Mouse (Mus musculus) neural tube, embryonic 15.5 days (tissue): ENCODE measurements around the gene Scrn2. TPM values are rescaled to one million over a fixed set of nuclear protein-coding genes. Genes with fewer than 3 reads are reported as not detected.

Experiments used
- ATAC-seq: fragments of 200-750 bp; cut with Nextera tagmentation; 2 replicates; pipeline ENCODE4 v1.8.0; 2017; ENCODE audit warnings: mild to moderate bottlenecking, moderate TSS enrichment, moderate library complexity; ENCODE audit not compliant: low FRiP score
- H3K27ac ChIP-seq: fragments of 300-500 bp; sonication (generic); replicated peaks from 2 replicates; pipeline ENCODE4 v1.5.1; 2015; ENCODE audit warnings: mild to moderate bottlenecking, inconsistent platforms
- H3K27me3 ChIP-seq: fragments of 300-500 bp; sonication (generic); replicated peaks from 2 replicates; pipeline ENCODE4 v1.6.1; 2015; ENCODE audit warnings: inconsistent platforms
- H3K36me3 ChIP-seq: fragments of 300-500 bp; sonication (generic); 2 replicates; pipeline ENCODE4 v1.6.1; 2015; ENCODE audit warnings: inconsistent platforms
- H3K4me1 ChIP-seq: fragments of 300-500 bp; sonication (generic); 2 replicates; pipeline ENCODE4 v1.6.1; 2015; ENCODE audit warnings: inconsistent platforms
- H3K4me2 ChIP-seq: fragments of 300-500 bp; sonication (generic); 2 replicates; pipeline ENCODE4 v1.6.1; 2015; ENCODE audit warnings: inconsistent platforms, mild to moderate bottlenecking, moderate library complexity
- H3K4me3 ChIP-seq: fragments of 300-500 bp; sonication (generic); replicated peaks from 2 replicates; pipeline ENCODE4 v1.5.1; 2015; ENCODE audit warnings: mild to moderate bottlenecking, inconsistent platforms
- H3K9ac ChIP-seq: fragments of 300-500 bp; sonication (generic); replicated peaks from 2 replicates; pipeline ENCODE4 v1.6.1; 2015; ENCODE audit warnings: mild to moderate bottlenecking, inconsistent platforms
- H3K9me3 ChIP-seq: fragments of 300-500 bp; sonication (generic); replicated peaks from 2 replicates; pipeline ENCODE4 v1.6.1; 2016; ENCODE audit warnings: inconsistent platforms
- WGBS: fragments of 180-500 bp; shearing (Covaris S2); methylation state at CpG from one replicate; pipeline ENCODE4 v1.1.7; 2015; ENCODE audit warnings: mixed read lengths; 5-methylcytosine and 5-hydroxymethylcytosine counted together
- polyA plus RNA-seq: library from polyadenylated mRNA; unstranded; fragments of >200 nt; fragmentation: Nextera tagmentation; extraction: Ambion mirVana; gene quantifications from 2 replicates; pipeline ENCODE4 v1.2.1, GENCODE M21; 2015

Scrn2 gene
- polyA plus RNA-seq, 1 experiment from 2014 or later: 12.6 TPM

DNA sequence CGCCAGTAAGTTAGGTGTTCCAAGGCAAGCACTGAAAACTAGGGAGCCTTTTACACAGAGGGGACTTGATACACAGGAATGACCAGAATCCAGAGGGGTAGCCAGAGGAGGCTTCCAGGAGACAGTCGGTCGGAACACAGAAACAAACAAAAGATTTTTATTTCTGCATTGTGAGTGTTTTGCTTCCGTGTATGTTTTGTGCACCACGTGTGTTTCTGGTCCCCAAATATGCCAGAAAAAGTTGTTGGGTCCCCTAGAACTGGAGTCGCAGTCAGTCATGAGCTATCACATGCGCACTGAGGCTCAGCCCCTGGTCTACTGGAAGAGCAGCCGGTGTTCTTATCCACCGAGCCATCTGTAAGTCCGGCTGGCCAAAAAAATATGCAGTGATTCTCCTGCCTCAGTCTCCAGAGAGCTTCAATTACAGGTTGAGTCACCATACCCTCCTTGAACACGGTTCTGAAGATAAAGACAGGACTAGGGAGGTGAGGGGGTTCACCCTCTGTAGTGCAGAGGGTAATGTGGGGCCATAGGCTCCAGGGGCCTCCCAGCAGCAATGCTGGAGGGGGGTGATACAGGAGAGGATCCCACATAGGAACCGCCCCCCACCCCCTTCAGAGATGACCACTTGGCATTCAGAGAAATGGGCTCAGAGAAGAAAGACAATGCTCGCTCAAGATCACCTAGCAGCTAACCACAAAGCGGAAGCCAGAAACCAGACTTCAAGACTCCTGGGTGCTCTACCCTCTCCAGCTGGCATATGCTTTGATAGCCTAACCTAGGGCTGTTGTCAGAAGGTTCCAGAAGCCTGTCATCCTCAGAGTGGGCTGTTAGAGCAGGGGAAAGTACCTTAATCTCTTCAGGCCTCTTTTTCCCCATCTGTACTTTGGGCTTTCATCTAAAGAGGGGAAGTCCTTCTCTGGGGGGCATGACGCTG is 33.6 kb upstream of the Scrn2 start:
- Histone ChIP-seq H3K9me3 (no peaks in the 10 kb centered on the region), H3K27ac (no peak overlapping the region), H3K27me3 (peaks cover 15% of the 10 kb centered on the region; the same call in 1 of the 2 replicates), H3K4me2 (no peak overlapping the region), H3K36me3 (no peaks in the 10 kb centered on the region), H3K4me3 (no peak overlapping the region), H3K9ac (no peak overlapping the region), H3K4me1 (peaks cover 10% of the 10 kb centered on the region)
- WGBS: 82% methylated on average over 15 of the region's 15 CpGs
- ATAC-seq: no peak

DNA sequence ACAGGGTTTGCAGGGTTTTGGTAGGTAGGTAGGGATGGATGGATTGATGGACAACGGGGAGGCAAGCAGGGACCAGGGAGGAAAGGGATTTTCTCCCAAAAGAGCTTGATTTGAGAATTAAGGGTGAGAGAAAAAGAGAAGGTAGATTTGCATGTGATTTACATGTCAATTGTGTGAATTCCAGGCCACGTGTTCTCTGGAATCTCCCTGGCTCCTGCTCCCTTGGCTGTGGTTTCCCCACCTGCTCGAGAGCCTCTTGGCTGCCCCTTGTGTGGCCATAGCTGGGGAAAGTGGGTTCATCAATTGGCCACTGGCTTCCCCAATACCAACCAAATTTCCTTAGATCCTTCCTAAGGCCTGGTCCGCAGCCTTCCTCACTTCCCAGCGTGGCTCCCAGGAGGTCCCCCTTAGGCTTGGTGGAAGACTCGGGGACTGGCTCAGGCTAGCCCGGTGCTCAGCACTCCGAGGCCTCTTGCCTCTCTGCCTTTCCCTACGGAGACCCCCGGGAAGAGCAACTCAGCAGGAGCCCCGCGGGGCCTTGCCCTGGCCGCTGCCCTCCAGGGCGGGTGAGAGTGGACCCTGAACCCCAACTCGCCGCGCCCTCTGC is 32.9 kb upstream of the Scrn2 start:
- Histone ChIP-seq H3K4me1 (peaks cover 10% of the 10 kb centered on the region), H3K27me3 (peaks cover 18% of the 10 kb centered on the region; the same call in 1 of the 2 replicates), H3K27ac (no peak overlapping the region), H3K36me3 (no peaks in the 10 kb centered on the region), H3K4me3 (peak overlapping the region; percentile 31), H3K9ac (peak overlapping the region; percentile 31), H3K9me3 (no peaks in the 10 kb centered on the region), H3K4me2 (peak overlapping the region; percentile 65)
- 7% methylated on average over 17 of the region's 17 CpGs for WGBS
- ATAC-seq: no peak

DNA sequence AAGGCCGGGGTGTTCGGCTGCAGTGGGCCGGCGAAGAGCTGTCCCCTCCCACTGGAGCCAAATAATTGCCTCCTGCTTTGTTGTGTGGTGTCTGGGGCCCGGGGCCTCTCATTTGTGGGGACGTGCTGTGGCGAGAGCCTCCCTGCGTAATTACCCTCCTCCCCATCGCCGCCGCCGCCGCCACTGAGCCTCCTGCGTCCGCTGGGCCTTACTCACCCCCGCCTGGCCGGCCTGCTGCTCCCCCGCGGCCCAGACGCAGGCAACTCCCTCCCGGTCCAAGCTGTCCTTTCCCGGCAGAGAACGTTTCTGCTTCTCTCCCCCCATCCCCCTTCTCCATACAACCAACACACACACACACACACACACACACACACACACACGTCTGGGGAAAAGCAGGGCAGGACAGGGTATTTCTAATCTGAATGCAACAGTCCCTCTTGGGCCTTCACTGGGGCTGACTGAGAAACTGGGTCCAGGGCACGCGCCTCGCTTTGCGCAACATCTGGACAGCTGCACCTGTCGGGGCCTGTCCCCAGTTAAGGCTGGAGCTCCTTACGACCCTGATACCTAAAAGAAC is 32.3 kb upstream of the Scrn2 start:
- Histone ChIP-seq H3K4me3 (peak overlapping the region; percentile 31), H3K4me2 (peak overlapping the region; percentile 65), H3K27ac (no peak overlapping the region), H3K27me3 (peaks cover 16% of the 10 kb centered on the region; the same call in 1 of the 2 replicates), H3K9me3 (no peaks in the 10 kb centered on the region), H3K4me1 (peaks cover 10% of the 10 kb centered on the region), H3K36me3 (no peaks in the 10 kb centered on the region), H3K9ac (peak overlapping the region; percentile 31)
- ATAC-seq: no peak
- 5% methylated on average over 30 of the region's 30 CpGs for WGBS

DNA sequence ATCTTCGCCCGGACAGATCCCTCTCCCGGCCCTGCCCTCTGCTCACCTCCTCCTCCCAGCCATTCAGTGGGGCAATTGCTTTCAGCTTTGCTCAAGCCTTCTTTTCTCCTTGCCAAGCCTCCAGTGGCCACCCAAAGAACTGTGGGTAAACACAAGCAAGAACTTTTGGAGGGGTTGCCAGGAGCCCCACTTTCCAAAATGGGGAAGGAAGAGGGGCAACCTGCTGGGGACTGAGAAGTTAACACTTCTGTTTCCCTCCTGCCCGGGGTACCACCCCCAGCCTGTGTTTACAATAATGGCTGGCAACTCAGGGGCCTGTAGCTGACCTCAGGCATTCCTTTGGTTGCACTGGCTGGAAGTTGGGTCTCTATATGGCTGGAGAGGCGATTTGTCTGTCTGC is 26.6 kb upstream of the Scrn2 start:
- ATAC-seq: no peak
- Histone ChIP-seq H3K4me3 (no peak overlapping the region), H3K36me3 (no peaks in the 10 kb centered on the region), H3K27me3 (peaks cover 29% of the 10 kb centered on the region), H3K9me3 (no peaks in the 10 kb centered on the region), H3K4me2 (no peak overlapping the region), H3K4me1 (no peaks in the 10 kb centered on the region), H3K27ac (no peak overlapping the region), H3K9ac (no peak overlapping the region)
- WGBS: 26% methylated on average over 5 of the region's 5 CpGs

DNA sequence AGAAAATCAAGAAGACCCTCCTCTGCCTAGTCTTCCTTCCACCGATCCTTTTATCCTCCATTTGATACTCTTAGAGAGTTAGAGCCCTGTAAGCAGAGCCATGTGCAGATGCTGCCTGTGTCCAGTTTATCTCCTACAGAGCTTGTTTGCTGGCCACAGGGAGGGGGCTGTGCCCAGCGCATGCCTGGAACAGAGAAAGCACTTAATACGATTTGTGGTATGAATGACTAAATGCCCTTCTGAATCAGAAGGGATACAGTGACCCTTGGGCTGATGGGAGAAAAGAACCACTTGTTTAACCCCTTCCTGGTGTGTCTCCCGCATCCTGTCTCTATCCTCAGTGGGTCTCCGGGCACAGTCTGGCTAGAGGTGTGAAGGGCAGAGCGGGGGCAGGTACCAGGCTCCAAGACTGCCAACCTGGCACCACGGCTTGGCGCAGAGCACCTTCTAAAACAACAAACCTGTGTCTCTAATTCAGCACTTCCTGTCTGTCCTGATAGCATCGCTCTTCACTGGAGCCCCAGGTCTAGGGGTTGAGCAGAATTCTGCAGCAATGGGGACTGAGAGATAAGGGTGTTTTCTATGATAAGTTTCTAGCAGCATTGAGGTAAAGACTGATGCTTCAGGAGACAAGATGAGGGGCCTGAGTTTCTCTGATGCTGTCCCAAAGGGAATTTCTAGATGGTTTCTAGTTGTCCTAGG is 22.5 kb upstream of the Scrn2 start:
- Histone ChIP-seq H3K27me3 (peaks cover 38% of the 10 kb centered on the region), H3K9me3 (no peaks in the 10 kb centered on the region), H3K4me3 (no peak overlapping the region), H3K9ac (no peak overlapping the region), H3K36me3 (no peaks in the 10 kb centered on the region), H3K4me1 (no peaks in the 10 kb centered on the region), H3K4me2 (no peak overlapping the region), H3K27ac (no peak overlapping the region)
- no peak for ATAC-seq
- whole genome bisulfite sequencing: 78% methylated on average over 9 of the region's 9 CpGs

DNA sequence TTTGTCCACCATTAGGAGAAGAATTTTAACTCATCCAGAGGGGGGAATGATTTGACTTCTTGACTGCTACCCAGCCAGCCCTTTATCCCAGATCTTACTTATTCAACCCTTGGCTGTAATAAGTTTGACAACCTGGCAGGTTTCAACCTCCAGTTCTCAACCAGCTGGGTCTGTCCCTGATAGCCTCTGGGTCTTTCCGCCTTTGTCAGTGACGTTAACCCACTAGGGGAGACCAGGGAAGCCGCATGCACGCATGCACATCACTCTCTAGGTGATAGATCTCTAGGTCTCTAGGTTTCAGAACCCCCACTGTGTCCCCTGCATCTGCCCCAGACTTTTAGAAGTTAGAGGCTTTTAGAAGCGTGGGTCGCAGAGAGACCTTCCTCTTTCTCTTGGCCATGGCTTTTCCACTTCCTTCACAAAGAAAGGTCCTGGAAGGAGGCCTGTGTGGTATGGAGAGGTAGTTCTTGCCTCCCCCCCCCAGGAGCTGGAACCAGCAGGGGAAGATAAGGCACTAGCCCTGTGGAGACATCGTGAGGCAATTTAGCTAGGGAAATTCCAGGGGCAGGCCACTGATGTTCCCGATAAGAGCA is 20.4 kb upstream of the Scrn2 start:
- 55% methylated on average over 8 of the region's 8 CpGs for WGBS
- peaks cover 40% of the 10 kb centered on the region for H3K27me3 ChIP-seq
- H3K4me3 ChIP-seq: no peak overlapping the region
- no peak overlapping the region for H3K27ac ChIP-seq
- no peak overlapping the region for H3K9ac ChIP-seq
- H3K4me2 ChIP-seq: no peak overlapping the region
- H3K36me3 ChIP-seq: no peaks in the 10 kb centered on the region
- no peaks in the 10 kb centered on the region for H3K9me3 ChIP-seq
- H3K4me1 ChIP-seq: no peaks in the 10 kb centered on the region
- ATAC-seq: no peak

DNA sequence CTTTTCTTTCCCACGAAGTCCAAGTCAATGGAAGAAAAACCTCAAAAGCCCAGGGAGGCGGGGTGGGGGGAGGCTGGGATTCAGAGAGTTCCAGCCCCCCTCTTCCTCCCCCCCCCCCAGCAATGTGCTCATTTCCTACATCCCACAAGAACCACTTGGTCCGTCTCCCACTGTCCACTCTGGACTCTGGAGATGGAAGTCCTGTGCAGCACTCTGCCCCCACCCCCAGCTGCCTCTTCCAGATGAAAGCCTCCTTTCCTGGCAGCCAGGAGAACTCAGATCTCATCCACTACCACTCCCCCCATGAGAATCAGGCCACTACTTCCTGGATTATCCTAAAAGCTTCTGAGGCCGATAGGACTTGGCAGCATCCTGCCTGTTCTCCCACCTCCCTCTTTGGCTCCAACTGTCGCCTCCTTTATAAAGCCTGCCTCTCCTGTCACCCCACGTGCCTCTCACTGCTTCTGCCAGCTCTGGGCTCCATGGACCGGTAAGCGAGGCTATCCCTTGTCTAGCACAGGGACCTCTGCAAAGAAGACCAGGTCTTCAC is 16.5 kb upstream of the Scrn2 start, which contains the start of gene Sp6:
Gene Sp6 (plus strand): TSS at position 274 of the 550 bp plus-strand sequence.
- H3K27me3 ChIP-seq: peaks cover 62% of the 10 kb centered on the region
- no peaks in the 10 kb centered on the region for H3K9me3 ChIP-seq
- H3K4me1 ChIP-seq: peaks cover 7% of the 10 kb centered on the region; the same call in 1 of the 2 replicates
- H3K9ac ChIP-seq: no peak within 1 kb of the TSS
- no peak within 1 kb of the TSS for H3K27ac ChIP-seq
- WGBS: 30% methylated on average over 7 of the region's 8 CpGs
- ATAC-seq: no peak
- H3K4me3 ChIP-seq: no peak within 1 kb of the TSS
- H3K36me3 ChIP-seq: no peaks in the 10 kb centered on the region
- H3K4me2 ChIP-seq: no peak within 1 kb of the TSS

DNA sequence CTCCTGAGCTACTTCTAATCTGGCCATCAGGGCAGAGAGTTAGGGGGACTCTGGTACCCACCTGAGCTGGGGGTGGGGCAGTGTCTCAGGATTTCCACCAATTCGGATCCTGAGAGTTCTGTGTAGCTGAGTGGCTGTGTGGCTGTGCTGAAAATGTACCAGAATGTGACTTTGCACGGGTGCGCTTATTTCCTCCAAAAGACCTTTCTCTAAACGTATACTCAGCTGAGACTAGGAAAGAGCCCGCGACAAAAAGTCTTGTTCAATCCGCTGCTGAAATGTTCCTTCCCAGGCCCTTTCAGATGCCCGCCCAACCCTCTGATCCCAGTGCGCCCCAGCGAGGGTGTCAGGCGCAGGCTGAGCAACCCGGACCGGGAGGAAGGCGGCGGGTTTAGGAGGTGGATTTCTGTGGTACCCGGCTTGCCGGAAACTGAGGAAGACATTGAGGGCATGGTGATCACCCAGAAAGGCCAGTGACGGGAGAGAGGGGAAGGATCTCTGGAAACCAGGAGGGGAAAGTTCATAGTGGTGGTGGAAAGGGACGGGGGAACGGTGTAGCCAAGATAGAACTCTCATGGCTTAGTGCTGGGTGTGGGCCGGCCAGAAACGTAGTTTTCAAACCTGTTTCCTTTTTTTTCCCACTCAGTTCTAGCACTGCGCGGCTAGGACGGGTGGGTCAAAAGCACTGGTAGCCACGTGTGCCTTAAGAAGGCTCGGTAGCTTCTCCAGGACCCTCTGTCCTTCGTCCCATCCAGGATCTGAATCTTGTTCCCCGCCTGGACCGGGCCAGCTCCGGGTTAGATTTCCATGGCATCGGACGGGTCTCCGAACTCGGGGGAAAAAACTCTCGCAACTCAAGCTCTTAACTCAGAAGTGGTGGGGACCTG is 11.8 kb upstream of the Scrn2 start:
- Histone ChIP-seq H3K4me1 (peaks cover 38% of the 10 kb centered on the region), H3K4me2 (peak overlapping the region; percentile 56), H3K27ac (no peak overlapping the region), H3K36me3 (no peaks in the 10 kb centered on the region), H3K9me3 (no peaks in the 10 kb centered on the region), H3K27me3 (peaks cover 82% of the 10 kb centered on the region), H3K9ac (no peak overlapping the region), H3K4me3 (peak overlapping the region; percentile 34)
- under 1% methylated on average over 36 of the region's 36 CpGs for WGBS
- ATAC-seq: no peak

DNA sequence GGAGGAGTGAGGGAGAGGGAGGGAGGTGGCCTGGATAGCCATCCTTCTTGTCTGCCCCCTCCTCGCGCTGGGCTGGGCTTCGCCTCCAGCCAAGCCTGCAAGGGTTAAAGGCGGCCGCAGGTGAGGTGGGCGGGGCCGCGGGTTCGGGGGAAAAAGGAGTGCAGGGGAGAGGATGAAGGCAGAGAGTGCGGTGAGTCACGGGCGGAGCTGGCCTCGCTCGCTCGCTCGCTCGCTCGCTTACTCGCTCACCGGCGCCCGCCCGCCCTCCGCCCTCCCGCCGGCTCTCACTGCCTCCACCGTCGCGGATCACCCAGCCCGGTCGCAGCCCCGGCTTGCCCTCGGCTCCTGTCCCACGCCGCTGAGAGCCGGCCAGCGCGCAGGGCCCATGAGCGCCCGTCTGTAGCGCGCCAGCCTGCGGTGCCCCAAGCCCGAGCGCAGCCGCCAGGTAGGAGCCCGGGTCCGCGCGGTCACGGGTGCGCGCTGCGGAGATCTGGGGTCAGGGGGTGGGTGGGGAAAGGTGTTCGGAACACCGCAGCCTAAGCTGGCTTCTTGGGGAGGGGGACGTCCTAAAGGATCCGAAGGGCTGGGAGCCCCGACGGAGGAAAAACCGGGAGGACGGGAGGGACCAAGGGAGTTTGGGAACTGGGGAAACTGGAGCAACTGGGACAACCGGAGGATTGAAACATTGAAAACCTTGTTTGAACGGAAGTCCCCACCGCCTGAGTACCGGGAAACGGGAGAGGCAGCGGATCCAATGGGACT is 11.0 kb upstream of the Scrn2 start:
- H3K36me3 ChIP-seq: no peaks in the 10 kb centered on the region
- H3K27ac ChIP-seq: no peak overlapping the region
- H3K4me1 ChIP-seq: peaks cover 38% of the 10 kb centered on the region
- no peak for ATAC-seq
- H3K9ac ChIP-seq: no peak overlapping the region
- no peaks in the 10 kb centered on the region for H3K9me3 ChIP-seq
- peak overlapping the region; percentile 56 for H3K4me2 ChIP-seq
- H3K27me3 ChIP-seq: peaks cover 90% of the 10 kb centered on the region
- whole genome bisulfite sequencing: under 1% methylated on average over 44 of the region's 68 CpGs
- H3K4me3 ChIP-seq: peak overlapping the region; percentile 34

DNA sequence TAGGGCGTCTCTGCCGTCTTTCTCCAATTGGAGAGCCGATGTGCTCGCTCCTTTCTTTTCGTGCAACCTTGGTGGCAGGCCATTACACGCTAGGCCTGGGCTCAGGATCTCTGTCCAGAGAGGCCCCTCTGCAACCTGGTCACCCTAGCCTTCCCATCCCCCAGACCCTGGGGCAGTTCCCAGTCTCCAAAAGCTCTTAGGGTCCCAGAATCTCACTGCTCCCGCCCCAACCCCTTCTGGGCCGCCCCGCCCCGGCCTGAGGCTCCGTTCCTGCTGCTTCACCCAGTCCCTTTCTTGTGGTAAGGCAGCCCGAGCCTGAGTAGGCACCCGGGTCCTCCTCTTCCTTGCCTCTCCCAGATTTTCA is 10.4 kb upstream of the Scrn2 start:
- ATAC-seq: no peak
- H3K4me3 ChIP-seq: no peak overlapping the region

More for the DNA sequence above, 10.4 kb upstream of the Scrn2 start:
- 5% methylated on average over 13 of the region's 13 CpGs for WGBS
- Histone ChIP-seq H3K4me1 (peaks cover 38% of the 10 kb centered on the region), H3K4me2 (peak overlapping the region; percentile 56; the same call in 1 of the 2 replicates), H3K36me3 (no peaks in the 10 kb centered on the region), H3K27me3 (peaks cover 90% of the 10 kb centered on the region), H3K9me3 (no peaks in the 10 kb centered on the region), H3K27ac (no peak overlapping the region), H3K9ac (no peak overlapping the region)
